Comparison of ENCODE assay signal across 8 mouse cellular contexts in genomic region chr7:19093537-19094385, GRCm38 (mm10). TPM values are rescaled to one million over a fixed set of nuclear protein-coding genes. Genes with fewer than 3 reads are reported as not detected.
A peak's percentile ranks its signal among the peaks of the same experiment; 100 is the strongest.
DNase-seq lines count a peak whose midpoint lies in the region; ATAC-seq and TF ChIP-seq lines count a peak whose summit lies in the region.

No protein-coding gene starts in this region.

- peak overlapping the region; percentile 77 for H3K4me3 ChIP-seq in embryonic facial prominence, embryonic 12.5 days
- peak overlapping the region; percentile 85 for H3K4me3 ChIP-seq in limb, embryonic 12.5 days (replicated peaks)
- H3K4me3 ChIP-seq in midbrain, embryonic 14.5 days (replicated peaks; ENCODE audit: low read depth, low read length), result peak overlapping the region; percentile 50
- peak overlapping the region; percentile 62 for H3K4me3 ChIP-seq in spleen, adult 2 months (ENCODE audit: extremely low read depth, insufficient read depth, insufficient read length)

- peaks cover 24% of the 10 kb centered on the region for H3K36me3 ChIP-seq in embryonic facial prominence, embryonic 12.5 days
- H3K36me3 ChIP-seq in limb, embryonic 12.5 days, result peaks cover 39% of the 10 kb centered on the region
- peaks cover 29% of the 10 kb centered on the region for H3K36me3 ChIP-seq in midbrain, embryonic 14.5 days (ENCODE audit: control insufficient read depth, insufficient read depth, low read length)
- H3K36me3 ChIP-seq in spleen, adult 2 months (ENCODE audit: control insufficient read depth, insufficient read depth, low read length), result no peaks in the 10 kb centered on the region

- H3K4me2 ChIP-seq in embryonic facial prominence, embryonic 12.5 days (replicated peaks), result peak overlapping the region; percentile 85
- H3K4me2 ChIP-seq in limb, embryonic 12.5 days, result peak overlapping the region; percentile 92
- peak overlapping the region; percentile 97 for H3K4me2 ChIP-seq in midbrain, embryonic 14.5 days (ENCODE audit: low read length)

- no peaks in the 10 kb centered on the region for H3K9me3 ChIP-seq in embryonic facial prominence, embryonic 12.5 days
- H3K9me3 ChIP-seq in limb, embryonic 12.5 days, result no peaks in the 10 kb centered on the region
- H3K9me3 ChIP-seq in midbrain, embryonic 14.5 days (ENCODE audit: control insufficient read depth, low read length), result no peaks in the 10 kb centered on the region

- peak; percentile 87 for ATAC-seq in embryonic facial prominence, embryonic 12.5 days (ENCODE audit: insufficient number of reproducible peaks, insufficient read depth, low FRiP score, low TSS enrichment)
- ATAC-seq in limb, embryonic 12.5 days (ENCODE audit: insufficient number of reproducible peaks, insufficient read depth, low FRiP score, low TSS enrichment, low read depth), result peak; percentile 86
- ATAC-seq in midbrain, embryonic 14.5 days (ENCODE audit: low FRiP score, low TSS enrichment), result peak; percentile 74

- peak; percentile 80 for DNase-seq in layer of hippocampus, adult 11-12 months (ENCODE audit: low spot score)
- DNase-seq in layer of hippocampus, adult 9-10 months (ENCODE audit: low spot score), result no peak
- peak; percentile 100 for DNase-seq in heart, adult 11 months
- DNase-seq in kidney, adult 11 months, result peak; percentile 98
- peak; percentile 92 for DNase-seq in midbrain, embryonic 14.5 days
- peak; percentile 58 to 78 for DNase-seq in spleen, adult 2 months (ENCODE audit: low read depth in 1 of 2, low spot score in 2 of 2)

- peak overlapping the region; percentile 91 for H3K9ac ChIP-seq in embryonic facial prominence, embryonic 12.5 days
- H3K9ac ChIP-seq in limb, embryonic 12.5 days (replicated peaks), result peak overlapping the region; percentile 94
- H3K9ac ChIP-seq in midbrain, embryonic 14.5 days (replicated peaks; ENCODE audit: low read length), result peak overlapping the region; percentile 54; the same call in 1 of the 2 replicates

- TF ChIP-seq POLR2A in spleen, adult 2 months (IDR thresholded peaks at IDR 0.05; ENCODE audit: low read depth, low read length), result no peak

- H3K4me1 ChIP-seq in embryonic facial prominence, embryonic 12.5 days, result peaks cover 37% of the 10 kb centered on the region
- H3K4me1 ChIP-seq in limb, embryonic 12.5 days (replicated peaks), result peaks cover 46% of the 10 kb centered on the region
- peaks cover 24% of the 10 kb centered on the region for H3K4me1 ChIP-seq in midbrain, embryonic 14.5 days (ENCODE audit: control insufficient read depth, insufficient read depth, low read length)
- H3K4me1 ChIP-seq in spleen, adult 2 months (ENCODE audit: control insufficient read depth, insufficient read depth, insufficient read length), result peaks cover 16% of the 10 kb centered on the region

- H3K27me3 ChIP-seq in embryonic facial prominence, embryonic 12.5 days, result no peaks in the 10 kb centered on the region
- H3K27me3 ChIP-seq in limb, embryonic 12.5 days, result peaks cover 18% of the 10 kb centered on the region
- peaks cover 26% of the 10 kb centered on the region for H3K27me3 ChIP-seq in midbrain, embryonic 14.5 days (ENCODE audit: control insufficient read depth, insufficient read depth, low read length)
- peaks cover 27% of the 10 kb centered on the region for H3K27me3 ChIP-seq in spleen, adult 2 months (ENCODE audit: control insufficient read depth, insufficient read depth, low read length)

- no peak for TF ChIP-seq CTCF in spleen, adult 2 months (IDR thresholded peaks at IDR 0.05; ENCODE audit: extremely low read depth, insufficient read depth, insufficient read length, insufficient replicate concordance)

- peak overlapping the region; percentile 99 for H3K27ac ChIP-seq in embryonic facial prominence, embryonic 12.5 days
- peak overlapping the region; percentile 98 for H3K27ac ChIP-seq in limb, embryonic 12.5 days
- peak overlapping the region; percentile 75 for H3K27ac ChIP-seq in midbrain, embryonic 14.5 days (replicated peaks; ENCODE audit: low read depth, low read length)
- peak overlapping the region; percentile 77 for H3K27ac ChIP-seq in spleen, adult 2 months (ENCODE audit: insufficient read depth, low read length)

- 1% methylated on average over 45 of the region's 45 CpGs for WGBS in embryonic facial prominence, embryonic 12.5 days
- WGBS in limb, embryonic 12.5 days, result under 1% methylated on average over 45 of the region's 45 CpGs
- WGBS in midbrain, embryonic 14.5 days, result under 1% methylated on average over 45 of the region's 45 CpGs
- WGBS in spleen, adult 2 months, result 1% methylated on average over 45 of the region's 45 CpGs

RNA-seq across cellular contexts. Expression of gene Six5, which starts 0.6 kb away (rescaled TPM):
- 16.6 and 16.9 TPM in 2 replicates for polyA plus RNA-seq in embryonic facial prominence, embryonic 12.5 days (2016; fragmentation: Nextera tagmentation; extraction: Ambion mirVana)
- polyA plus RNA-seq in limb, embryonic 12.5 days (2016; fragmentation: Nextera tagmentation; extraction: Ambion mirVana), result 11.2 and 12.5 TPM in 2 replicates
- 1.5 and 2.5 TPM in 2 replicates for polyA plus RNA-seq in midbrain, embryonic 14.5 days (2014; fragmentation: Nextera tagmentation; extraction: Ambion mirVana)
- 9.1 and 9.8 TPM in 2 replicates for polyA plus RNA-seq in spleen, adult 2 months (2012; rRNA removed)

RNA-seq across cellular contexts. Expression of gene Dmpk, which starts 10.1 kb away (rescaled TPM):
- polyA plus RNA-seq in embryonic facial prominence, embryonic 12.5 days (2016; fragmentation: Nextera tagmentation; extraction: Ambion mirVana), result 17.5 and 19.1 TPM in 2 replicates
- polyA plus RNA-seq in limb, embryonic 12.5 days (2016; fragmentation: Nextera tagmentation; extraction: Ambion mirVana), result 17.7 and 18.9 TPM in 2 replicates
- 9.8 and 13.2 TPM in 2 replicates for polyA plus RNA-seq in midbrain, embryonic 14.5 days (2014; fragmentation: Nextera tagmentation; extraction: Ambion mirVana)
- 175 and 182 TPM in 2 replicates for polyA plus RNA-seq in spleen, adult 2 months (2012; rRNA removed)

RNA-seq across cellular contexts. Expression of gene Dmwd, which starts 17.7 kb away (rescaled TPM):
- polyA plus RNA-seq in embryonic facial prominence, embryonic 12.5 days (2016; fragmentation: Nextera tagmentation; extraction: Ambion mirVana), result 18.8 and 23.1 TPM in 2 replicates
- polyA plus RNA-seq in limb, embryonic 12.5 days (2016; fragmentation: Nextera tagmentation; extraction: Ambion mirVana), result 17.9 and 21.6 TPM in 2 replicates
- 33.2 and 39.2 TPM in 2 replicates for polyA plus RNA-seq in midbrain, embryonic 14.5 days (2014; fragmentation: Nextera tagmentation; extraction: Ambion mirVana)
- polyA plus RNA-seq in spleen, adult 2 months (2012; rRNA removed), result 26.6 and 31.9 TPM in 2 replicates

RNA-seq across cellular contexts. Expression of gene Gm4969, which starts 24.4 kb away (rescaled TPM):
- 3.6 and 3.8 TPM in 2 replicates for polyA plus RNA-seq in embryonic facial prominence, embryonic 12.5 days (2016; fragmentation: Nextera tagmentation; extraction: Ambion mirVana)
- polyA plus RNA-seq in limb, embryonic 12.5 days (2016; fragmentation: Nextera tagmentation; extraction: Ambion mirVana), result 3.3 and 3.5 TPM in 2 replicates
- 5.2 and 5.8 TPM in 2 replicates for polyA plus RNA-seq in midbrain, embryonic 14.5 days (2014; fragmentation: Nextera tagmentation; extraction: Ambion mirVana)
- 0.02 TPM in 1 of 2 replicates, not detected in the other for polyA plus RNA-seq in spleen, adult 2 months (2012; rRNA removed)

RNA-seq across cellular contexts. Expression of gene Fbxo46, which starts 25.9 kb away (rescaled TPM):
- 19.8 and 21.6 TPM in 2 replicates for polyA plus RNA-seq in embryonic facial prominence, embryonic 12.5 days (2016; fragmentation: Nextera tagmentation; extraction: Ambion mirVana)
- polyA plus RNA-seq in limb, embryonic 12.5 days (2016; fragmentation: Nextera tagmentation; extraction: Ambion mirVana), result 19.3 and 19.6 TPM in 2 replicates
- 11.3 and 13.8 TPM in 2 replicates for polyA plus RNA-seq in midbrain, embryonic 14.5 days (2014; fragmentation: Nextera tagmentation; extraction: Ambion mirVana)
- polyA plus RNA-seq in spleen, adult 2 months (2012; rRNA removed), result 15.4 and 16.5 TPM in 2 replicates
